Mouse (Mus musculus): Measurements from ENCODE around the gene Naga.

DNA sequence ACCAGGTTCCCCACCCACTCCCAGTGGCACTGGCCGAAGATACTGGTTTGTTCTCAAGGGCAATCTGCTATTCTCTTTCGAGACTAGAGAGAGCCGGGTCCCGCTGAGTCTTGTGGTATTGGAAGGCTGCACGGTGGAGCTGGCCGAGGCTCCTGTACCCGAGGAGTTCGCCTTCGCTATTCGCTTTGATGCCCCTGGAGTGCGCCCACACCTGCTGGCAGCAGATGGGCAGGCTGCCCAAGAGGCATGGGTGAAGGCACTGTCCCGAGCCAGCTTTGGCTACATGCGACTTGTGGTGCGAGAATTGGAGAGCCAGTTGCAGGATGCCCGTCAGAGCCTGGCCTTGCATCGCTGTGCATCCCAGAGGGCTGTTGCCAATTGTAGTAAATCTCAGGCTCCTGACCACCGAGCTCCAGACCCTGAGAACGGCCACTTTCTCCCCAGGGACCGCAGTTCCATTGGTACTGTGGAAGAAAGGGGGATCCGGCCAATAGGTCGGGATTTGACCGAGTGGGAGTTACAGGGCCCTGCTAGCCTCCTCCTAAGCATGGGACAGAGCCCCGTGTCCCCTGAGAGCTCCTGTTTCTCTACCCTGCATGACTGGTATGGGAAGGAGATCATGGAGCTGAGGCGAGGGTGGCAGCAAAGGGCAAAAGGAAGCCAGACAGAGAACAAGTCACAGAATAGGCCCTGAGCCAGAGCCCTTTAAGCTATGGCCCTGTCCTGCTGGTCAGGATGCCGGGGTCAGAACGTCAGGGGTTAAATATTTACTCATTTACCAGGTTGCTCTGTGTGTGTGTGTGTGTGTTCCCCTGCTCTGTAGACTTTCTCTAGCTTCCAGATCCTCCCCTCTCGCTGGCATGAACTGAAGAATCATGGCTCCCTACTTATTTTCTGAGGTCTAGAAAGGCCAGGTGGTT, 4.9 kb upstream of the Naga start:
- TF ChIP-seq TAL1 (conservative IDR thresholded peaks at IDR 0.05; ENCODE audit: low read depth, low read length) = no peak
- no peak for TF ChIP-seq CTCF (IDR thresholded peaks at IDR 0.05; ENCODE audit: low read depth, low read length)
